Mouse (Mus musculus) monocyte, adult 5-6 weeks (primary cell): Measurements from ENCODE around the gene Best3. TPM values are rescaled to one million over a fixed set of nuclear protein-coding genes. Genes with fewer than 3 reads are reported as not detected.

ENCODE experiments used
- ATAC-seq: fragments of 153-309, 156-312 bp; replicated peaks from 2 replicates; pipeline ENCODE4 v1.8.0; 2017; ENCODE audit warnings: mild to moderate bottlenecking; ENCODE audit not compliant: low TSS enrichment, insufficient number of reproducible peaks, severe bottlenecking, poor library complexity, low FRiP score
- total RNA-seq: library from RNA; stranded (forward); fragments of 200-1000, 200-491, 200-594 nt; gene quantifications from 3 replicates; pipeline ENCODE4 v1.2.3, GENCODE M21; 2017

The Best3 gene
- not detected in 3 replicates for total RNA-seq

DNA sequence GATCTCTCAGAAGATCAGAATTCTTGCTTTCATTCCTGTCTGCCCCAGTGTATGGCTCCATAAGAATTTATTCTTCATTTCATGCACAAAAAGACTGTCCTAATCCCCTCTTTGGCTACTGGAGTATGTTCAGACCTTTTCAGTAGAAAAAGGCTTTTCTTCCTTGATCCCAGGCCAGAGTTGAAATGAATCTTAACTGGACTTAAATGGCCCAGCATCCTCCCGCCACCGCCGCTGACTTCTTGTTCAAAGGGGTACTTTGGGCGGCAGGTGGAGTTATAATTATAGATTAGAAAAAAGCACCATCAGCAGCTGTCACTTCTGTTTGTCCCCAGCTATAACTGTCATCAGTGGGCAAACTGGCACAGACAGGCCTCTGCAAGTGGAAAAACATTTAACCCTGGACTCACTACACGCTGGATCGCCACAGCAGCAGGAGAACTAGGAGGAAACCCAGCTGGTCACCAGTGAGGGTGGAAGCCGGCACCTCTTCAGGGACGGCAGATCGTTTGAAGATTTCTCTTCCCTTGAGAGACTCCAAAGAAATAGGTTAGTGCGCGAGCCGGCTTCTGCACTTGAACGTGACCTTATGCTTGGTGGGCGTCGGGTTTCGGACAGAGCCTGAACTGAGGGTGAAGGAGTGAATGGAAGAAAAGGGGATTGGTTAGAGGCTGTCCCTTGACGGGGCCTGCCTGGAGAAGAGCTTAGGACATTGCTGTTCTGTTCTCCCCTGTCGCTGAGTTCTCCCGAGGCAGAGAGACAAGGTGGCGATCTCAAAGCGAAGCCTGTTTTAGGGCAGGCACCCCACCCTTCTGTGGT, at the start of gene Best3:
Gene Best3, plus strand, starts transcription at position 51 of the 819 bp plus-strand sequence.
- ATAC-seq = no peak

DNA sequence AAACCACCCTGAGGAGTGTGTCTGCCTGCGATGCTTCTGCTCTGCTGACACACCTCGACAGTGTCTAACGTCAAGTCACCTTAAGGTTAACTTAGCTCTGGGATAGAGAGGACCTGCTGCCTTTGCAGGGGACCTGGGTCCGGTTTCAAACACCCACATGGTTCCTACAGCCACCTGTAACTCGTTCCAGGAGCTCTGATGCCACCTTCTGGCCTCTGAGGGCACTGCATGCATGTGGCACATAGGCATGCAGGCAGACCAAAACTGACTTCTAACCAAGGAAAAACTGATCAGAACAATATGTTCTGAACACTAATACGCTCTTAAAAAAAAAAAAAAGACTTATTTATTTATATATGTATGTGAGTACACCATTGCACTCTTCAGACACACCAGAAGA, 43.1 kb upstream of the Best3 start:
- 0 out of 2 replicates have a peak, but pooled peaks have one; percentile 37 for ATAC-seq

DNA sequence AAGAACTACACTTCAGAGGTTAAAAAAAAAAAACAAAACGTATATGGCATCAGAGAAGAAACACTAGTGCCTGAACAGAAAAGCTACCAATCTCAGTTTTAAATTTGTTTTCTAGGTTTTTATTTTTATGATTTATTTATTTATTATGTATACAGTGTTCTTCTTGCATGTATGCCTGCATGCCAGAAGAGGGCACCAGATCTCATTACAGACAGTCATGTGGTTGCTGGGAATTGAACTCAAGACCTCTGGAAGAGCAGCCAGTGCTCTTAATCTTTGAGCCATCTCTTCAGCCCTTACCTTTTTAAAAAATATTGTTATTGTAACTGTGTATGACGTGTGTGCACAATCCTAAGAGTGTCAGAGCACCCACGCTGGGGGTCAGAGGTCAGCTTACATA, 42.0 kb upstream of the Best3 start:
- ATAC-seq = no peak

DNA sequence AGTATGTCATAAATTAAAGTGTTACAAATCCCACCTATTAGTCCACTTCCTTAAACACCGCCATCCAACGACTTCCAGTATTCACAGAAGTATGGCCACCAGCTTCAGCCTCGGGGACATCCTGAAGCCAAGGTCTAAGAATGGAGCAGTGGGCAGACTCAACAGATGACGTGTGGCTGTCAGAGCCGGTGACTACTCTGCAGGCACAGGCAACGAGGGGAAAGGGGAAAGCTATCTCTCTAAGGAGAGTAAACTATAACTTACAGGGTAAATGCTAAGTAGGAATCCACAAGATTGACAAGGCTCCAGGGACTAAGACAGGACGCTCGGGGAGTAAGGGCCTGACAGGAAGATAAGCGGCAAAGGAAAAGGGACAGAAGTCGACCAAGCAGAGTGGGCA, 41.2 kb upstream of the Best3 start:
- ATAC-seq = no peak

DNA sequence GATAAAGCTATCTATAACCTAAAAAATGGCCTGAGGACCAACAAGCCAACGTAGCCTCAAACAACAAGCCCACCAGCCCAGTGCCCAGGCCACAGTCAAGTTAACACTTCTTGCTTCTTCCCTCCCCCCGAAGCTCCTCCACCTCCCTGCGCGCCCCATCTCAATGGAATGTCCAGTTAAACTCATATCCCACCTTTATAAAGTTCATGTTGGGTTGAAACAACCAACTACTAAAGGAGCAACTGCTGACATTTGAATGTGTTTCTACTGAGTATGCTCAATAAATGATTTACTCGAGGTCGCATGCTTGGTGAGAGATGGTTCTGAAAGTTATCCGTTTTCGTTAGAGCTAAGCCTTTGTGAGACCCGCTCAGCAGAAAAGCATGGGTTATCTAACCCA, 37.7 kb upstream of the Best3 start:
- ATAC-seq = no peak

DNA sequence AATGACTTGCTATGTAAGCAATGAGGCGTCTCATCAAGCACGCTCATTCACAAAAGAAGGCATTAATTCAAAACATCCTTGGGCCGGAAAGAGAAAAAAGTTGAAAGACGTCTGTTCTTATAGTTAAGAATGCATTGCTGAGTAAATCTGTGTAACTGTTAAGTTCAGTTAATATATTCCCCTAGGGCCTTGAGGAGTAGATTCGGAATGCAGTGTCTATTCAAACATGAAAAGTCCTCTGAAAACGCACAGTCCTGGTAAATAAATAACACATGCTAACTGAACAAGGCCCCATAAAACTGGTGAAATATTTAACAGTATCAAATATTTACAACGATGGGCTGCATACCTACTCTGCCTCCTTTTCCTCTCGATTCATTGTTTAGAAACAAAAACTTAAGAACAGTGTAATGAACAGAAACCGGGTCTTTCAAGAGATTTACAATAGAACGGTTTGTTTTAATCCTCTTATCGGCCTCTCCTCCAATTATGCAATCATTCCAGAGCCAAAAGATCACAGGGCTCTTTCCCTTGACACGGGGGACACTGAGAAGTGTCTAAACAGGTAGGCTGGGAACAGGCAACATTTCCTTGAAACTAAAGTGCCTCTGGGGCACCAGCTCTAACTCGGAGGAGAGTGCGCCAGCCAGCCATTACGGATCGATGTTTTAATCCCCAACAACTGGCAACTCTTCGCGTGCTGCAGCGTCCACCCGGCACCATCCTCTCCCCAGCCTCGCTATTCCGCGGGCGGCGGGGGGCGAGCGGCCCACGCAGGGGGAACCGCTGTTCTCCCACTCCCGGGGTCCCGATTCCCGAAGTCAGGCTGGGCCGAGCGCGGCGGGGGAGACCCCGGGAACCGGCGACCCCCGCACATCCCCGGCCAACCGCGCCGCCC, 36.8 kb upstream of the Best3 start:
- no peak for ATAC-seq

DNA sequence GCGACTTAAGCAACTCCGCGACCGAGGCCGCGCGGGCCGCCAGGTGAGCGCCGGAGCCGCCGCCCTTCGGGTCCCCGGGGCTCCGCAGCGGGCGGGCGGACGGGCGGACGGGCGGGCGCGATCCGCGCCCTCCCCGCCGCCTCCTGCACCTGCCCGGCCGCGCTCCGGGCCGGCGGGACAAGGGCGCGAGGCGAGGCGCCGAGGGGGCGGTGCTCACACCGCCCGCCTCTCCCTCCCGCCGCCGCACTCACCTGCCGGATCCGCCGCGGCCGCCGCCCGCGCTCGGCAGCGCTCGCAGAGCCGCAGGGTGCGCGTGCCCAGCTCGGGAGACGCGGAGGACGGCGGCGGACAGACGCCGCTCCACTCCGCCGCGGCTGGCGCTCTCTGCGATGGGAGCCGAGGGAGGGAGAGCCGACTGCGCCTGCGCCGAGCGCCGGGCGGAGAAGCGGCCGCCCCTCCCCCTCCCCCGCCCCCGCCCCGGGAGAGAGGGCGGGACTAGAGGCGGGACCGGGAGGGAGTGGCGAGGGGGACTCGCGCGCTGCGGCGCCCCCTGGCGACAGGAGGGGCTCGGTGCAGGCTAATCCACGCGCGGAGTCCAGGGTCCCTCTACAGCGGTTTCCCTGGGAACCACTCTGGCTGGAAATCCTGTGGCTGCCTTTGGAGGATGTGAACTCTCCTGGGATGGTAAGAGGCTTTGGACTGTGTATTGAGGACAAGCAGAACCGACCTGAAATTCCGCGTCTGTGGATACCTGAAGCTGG, 35.9 kb upstream of the Best3 start, which contains the start of gene Rab3ip:
Gene Rab3ip, minus strand, starts transcription at position 761 of the 761 bp plus-strand sequence.
- peak; percentile 84 for ATAC-seq

DNA sequence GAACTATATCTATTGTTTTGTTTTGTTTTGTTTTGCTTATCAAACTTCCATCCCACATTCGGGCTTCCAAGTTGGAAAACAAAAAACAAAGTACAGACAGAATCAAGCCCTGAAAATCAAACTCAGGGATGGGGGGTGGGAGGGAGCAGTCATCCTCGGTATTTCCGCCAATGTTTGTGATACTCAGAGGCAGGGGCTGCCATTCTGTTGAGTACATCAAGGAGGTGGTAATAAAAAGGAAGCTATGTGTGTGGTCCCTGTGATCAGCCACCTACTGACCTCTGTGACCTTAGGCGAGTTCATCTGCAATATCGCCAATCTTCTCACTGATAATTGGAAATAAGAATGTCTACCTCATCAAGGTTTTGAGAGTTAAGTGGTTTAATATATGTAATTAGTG, 35.2 kb upstream of the Best3 start:
- no peak for ATAC-seq

DNA sequence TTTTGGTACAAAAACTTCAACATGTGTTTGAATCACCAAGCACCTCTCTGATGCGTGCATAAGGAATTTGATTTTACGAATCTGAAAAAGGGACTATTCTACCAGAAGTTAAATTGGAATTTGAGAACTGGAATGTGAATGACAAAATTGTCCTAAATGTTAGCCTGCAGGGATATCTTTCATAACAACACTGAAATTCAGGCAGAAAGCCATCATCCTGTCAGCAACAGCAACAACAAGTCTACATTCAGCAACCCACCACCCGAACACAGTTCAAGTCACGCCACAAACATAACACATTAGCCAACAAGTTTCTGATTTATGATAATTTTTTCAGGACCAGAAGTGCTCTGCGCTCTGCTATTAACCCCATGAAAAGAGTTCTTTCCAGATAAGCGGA, 30.9 kb upstream of the Best3 start:
- no peak for ATAC-seq

DNA sequence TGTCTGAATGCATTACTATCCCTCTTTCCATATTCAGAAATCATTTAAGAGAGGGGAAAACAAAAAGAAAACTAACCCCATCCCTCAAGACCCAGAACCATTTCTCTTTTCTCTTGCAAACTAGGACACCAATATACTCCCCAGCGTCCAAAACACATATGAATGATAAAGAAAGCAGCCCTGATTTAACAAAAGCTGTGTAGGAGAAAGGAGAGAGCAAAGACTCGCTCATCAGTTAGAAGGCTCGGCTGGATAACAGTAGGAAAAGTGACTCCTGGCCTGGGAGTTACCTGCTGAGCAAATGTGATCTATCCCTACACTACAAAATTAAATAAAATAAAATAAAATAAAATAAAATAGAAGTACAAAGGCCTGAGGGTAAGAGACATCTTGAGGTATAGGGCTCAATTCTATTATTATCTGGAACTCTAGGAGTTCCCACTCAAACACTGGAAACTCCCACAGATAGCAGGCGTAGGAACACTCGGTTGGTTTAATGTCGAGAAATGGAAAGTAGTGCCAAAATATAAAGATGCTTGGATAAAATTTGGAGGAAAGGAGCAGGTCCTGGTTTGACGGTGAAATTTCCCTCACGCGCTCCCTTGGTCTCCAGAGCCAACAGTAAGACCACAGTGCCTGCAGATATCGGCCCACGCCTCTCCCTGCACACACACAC, 29.5 kb upstream of the Best3 start:
- no peak for ATAC-seq

DNA sequence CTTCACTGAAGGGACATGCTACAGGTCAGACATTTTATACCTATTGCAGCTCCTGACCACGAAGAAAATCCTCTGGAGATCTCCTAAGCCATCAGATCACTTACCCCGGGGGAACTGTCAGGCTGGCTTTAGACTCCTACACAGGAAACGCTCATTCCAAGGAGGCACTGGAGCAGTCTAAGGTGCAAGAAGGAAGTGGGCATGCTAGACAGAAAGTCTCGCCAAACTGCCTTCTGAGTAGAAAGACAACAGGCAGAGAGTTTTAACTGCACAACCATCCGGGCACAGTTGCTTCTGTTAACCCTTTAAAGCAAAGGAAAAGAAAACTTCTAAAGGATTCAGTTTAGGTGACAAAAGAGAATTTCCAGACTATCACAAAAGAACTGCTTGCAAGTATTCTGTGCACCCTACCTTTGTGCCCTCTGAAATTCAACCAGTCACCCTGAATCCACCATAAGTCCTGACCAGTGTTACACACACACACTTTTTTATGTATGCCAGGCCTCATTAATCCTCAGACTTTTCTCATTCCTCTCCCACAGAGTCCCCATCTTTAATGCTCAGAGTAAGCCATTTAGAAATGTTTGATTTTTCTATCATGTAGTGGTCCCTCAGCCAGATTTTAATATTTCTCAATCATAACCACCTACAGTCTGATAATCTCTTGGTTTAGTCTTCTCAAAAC, 28.1 kb upstream of the Best3 start:
- no peak for ATAC-seq

DNA sequence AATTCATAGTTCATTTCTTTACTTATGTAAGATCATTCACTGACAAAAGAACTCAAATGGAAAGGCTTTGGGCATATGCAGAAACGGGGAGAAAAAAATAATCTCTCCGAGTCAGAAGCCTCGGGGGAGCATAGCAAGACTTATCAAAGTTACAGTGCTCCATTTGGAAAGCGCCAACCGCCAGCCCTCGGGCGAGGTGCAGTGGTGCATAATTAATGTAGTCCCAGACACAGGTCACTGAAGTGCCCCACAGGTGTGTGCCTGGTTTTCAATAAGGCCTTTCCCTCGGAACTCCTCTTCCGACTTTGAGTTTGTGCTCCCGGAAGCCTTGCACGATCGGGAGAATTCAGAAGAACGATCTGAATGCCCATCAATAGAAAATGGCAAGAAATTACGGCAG, 24.0 kb upstream of the Best3 start:
- ATAC-seq = no peak

DNA sequence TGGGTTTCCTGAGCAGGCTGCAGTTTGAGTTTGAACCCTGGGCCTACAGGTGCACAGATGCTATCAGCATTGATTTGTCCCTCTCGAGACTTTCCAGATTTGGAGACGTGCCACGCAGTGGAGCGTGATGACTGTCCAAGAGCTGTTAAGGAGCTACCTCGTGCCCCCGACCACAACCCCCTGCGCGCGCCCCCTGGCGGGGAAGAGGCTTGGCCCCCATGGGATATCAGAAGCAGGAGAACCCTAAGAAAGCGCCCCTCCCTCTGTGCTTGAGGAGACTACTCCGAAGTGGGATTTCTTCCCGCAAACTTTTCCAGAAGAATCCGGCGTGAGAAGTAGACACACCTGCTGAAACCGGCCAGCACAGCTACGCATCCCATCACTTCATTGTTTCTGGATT, 23.3 kb upstream of the Best3 start:
- ATAC-seq = no peak

DNA sequence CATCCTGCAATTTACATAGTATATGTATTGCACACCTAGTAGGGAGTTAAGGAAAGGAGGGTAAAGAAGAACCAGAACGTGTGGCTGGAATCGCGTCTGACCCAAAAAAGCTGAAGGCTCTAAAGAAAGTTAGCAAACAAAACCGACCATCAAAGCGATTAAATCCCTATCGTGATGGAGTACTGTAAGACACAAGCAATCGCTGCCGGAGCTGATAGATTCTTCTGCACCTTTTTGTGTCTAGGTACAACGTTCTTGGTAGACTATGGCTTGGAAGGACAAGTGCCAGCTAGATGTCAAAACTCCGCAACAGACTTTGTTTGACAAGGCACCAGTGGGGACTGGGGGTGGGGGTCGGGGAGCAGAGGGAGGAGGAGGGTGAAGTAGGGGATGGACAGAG, 22.0 kb upstream of the Best3 start:
- no peak for ATAC-seq

DNA sequence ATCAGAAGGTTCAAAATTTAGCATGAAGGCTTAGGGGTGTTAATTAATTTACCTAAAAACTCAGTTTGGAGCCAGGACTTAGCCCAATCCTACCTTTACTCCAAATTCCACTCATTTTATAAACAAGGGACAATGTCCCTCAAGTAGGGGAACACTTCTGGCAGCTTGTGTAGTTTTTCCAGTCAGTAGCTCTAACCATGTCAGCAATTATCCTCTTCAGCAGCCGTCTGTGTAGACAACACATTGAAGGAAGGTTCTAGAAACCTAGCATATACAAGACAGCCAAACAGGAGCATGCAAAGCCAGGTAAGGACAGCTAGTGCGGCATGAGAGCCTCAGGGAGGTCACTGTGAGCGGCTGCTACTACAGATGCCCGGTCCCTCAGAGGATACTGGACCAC, 21.5 kb upstream of the Best3 start:
- ATAC-seq = no peak

DNA sequence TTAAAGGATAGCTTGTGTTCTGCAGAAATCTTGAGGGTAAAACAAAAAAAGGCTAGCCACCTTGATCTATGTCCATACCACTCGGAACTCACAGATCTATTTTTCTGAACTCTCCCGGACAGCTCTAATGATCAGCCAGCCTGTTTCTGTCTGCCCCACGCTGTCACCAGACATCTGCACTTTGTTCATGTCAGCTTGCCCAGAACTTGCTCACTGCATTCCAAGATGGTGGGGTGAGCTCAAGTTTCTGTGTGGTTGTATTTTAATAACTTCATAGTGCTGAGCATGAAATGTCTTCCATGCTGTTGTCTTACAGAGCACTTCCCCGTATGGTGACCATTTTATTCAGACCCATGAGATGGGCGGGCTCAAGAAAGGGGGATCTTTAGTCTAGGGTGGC, 20.8 kb upstream of the Best3 start:
- ATAC-seq = no peak

DNA sequence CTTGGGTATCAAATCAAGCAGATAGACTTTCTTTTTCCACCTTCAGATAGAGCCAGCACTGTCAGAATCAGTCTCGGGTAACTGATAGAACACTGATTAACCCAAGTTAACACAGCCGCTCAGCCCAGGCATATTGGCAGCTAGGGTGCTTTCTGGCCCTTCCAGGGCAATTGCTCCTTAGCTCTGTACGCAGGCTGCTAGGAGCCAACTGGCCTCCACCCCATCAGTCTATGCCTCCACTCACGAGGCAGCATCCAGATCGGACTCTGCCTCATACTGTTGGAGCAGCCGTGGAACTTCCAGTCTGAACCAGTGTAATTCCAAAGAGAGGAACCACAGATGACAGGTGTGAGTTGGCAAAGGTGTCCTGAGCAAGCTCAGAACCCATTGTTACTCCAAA, 20.0 kb upstream of the Best3 start:
- ATAC-seq = no peak

DNA sequence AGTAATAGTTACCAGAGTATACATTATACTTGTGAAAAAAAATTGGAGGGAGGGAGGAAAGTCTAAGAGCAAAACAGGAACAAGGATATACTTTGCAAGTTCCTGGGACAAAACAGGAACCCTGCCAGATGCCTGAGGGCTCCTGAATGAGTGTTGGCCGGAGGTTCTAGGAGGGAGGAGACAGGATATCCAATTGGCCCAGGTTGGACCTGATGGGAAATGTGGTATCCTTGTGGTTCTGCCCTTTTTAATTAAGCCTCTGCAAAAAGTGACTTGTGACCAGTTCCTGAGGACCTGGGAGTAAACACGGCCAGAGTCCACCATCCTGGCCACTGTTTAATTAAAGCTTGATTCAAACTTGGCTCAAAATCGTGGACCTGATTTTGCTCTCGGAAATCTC, 17.4 kb upstream of the Best3 start:
- ATAC-seq = no peak
